Mouse (Mus musculus) bone marrow macrophage, adult 2 months (primary cell): ENCODE data around the gene Tefm.
"Not testable (repeated sequence)": the region's sequence is repeated elsewhere in the genome, so short reads cannot be mapped to it uniquely, and the experiment has no call there.

Experiments used
- CTCF ChIP-seq: IDR thresholded peaks from 2 replicates; pipeline ENCODE4 v1.5.1; 2012; ENCODE audit warnings: low read depth, mild to moderate bottlenecking, low read length, moderate library complexity
- POLR2A ChIP-seq: IDR thresholded peaks from 2 replicates; pipeline ENCODE4 v1.6.1; 2012; ENCODE audit warnings: mild to moderate bottlenecking, low read depth, low read length, borderline replicate concordance

DNA sequence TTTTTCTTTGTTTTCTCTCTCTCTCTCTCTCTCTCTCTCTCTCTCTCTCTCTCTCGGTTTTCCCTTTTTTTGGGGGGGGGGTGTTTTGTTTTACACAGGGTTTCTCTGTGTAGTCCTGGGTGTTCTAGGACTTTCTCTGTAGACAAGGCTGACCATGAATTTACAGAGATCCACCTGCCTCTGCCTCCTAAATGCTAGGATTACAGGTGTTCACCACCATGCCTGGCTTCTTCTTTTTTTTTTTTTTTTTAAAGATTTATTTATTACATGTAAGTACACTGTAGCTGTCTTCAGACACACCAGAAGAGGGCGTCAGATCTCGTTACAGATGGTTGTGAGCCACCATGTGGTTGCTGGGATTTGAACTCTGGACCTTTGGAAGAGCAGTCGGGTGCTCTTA, 7.0 kb upstream of the Tefm start:
- not testable (repeated sequence) for TF ChIP-seq CTCF, POLR2A
